Mouse (Mus musculus) megakaryocyte progenitor cell, adult 5-6 weeks (primary cell): ENCODE results near the gene Zfp131. TPM values are rescaled to one million over a fixed set of nuclear protein-coding genes. Genes with fewer than 3 reads are reported as not detected.

Experiments used
- ATAC-seq: replicated peaks from 2 replicates; pipeline ENCODE4 v1.8.0; 2016; ENCODE audit warnings: mild to moderate bottlenecking, moderate TSS enrichment, inconsistent platforms; ENCODE audit not compliant: poor library complexity
- total RNA-seq, 2 experiments: library from RNA; stranded (forward) in 1 of 2; stranded (reverse) in 1 of 2; fragments of 157-497, 149-512 nt in 1 of 2; fragments of 200-1000 nt in 1 of 2; gene quantifications; 2 replicates each; pipeline versions ENCODE4 v1.2.3 to v1.2.4; 2015 to 2017

Gene Zfp131
- total RNA-seq, 2 experiments from 2014 or later = 50.9 to 67.6 TPM

DNA sequence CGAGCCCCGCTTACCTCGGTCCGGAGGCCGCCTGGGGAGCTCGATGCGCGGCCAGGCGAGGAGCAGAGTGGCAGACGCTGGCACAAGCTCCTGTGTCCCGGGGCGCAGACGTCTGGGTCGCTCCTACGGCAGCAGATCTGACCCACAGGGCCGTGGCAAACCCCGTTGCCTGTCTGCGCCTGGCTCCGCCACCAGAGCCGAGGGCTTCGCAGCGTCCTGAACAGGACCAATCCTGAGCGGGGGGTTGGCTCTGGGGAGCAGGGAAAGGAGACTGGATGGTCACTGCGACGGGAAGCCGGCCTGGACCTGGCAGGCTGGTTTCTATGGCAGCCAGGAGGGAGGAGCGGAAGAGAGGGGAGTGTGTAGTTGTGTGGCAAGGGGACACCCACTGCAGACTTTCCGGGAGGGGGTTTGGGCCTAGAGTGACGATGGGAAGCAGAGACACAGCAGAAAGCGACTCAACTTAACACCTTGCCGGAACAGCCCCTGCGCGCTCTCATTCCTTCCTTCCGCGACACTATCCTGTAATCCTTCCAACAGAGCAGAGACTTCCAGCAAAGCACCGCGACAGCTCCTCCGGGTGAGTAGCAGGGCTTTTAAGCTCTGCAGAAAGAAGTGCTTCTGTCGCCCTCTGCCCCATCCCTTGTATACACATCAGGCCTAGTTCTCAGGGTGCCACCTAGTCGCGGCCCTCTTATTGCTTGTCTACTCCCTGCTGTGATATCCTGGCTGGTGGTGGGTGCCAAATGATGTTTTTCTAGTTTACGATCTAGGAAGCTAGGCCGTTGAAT lies 34.8 kb downstream of the Zfp131 start, which contains the start of gene Nim1k:
TSS of gene Nim1k (minus strand) at position 202 of the 791 bp plus-strand sequence.
- peak; percentile 62 for ATAC-seq

DNA sequence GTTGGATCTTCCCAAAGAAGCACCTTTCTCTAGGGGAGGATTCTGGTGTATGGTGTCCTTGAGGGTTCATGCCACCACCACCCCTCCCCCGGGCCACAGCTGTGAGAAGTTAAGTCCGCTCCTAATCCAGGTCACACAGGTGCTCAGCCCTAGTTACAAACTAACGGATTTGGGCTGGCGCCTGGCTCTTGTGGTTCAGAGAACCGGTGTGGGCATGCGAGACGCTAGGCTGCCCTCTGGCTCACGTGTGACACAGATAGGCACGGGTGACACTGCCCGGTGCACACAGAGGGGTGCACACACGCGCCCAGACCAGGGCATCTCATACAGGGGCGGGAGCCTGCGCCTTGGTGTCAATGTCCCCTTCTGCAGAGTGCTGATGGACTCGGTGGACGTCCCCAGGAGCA lies 35.5 kb downstream of the Zfp131 start:
- peak; percentile 47 for ATAC-seq

DNA sequence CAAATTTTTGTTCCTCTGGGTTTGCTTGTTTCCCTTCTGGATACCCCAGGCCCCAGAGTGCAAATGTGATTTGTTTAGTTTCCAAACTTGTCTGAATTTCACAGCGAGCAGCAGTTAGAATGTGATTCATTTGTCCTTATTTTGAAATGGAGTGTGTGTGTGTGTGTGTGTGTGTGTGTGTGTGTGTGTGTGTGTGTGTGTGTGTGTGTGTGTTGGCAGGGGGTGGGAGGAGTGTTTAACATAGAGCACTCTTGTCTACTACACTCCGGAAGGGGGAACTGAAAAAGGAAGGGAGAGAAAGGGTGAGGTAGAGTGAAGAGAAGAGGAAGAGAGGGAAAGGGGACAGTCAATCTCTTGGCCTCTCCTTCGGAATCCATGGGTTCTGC lies 36.1 kb downstream of the Zfp131 start:
- peak; percentile 40; the same call in 1 of the 2 replicates for ATAC-seq

DNA sequence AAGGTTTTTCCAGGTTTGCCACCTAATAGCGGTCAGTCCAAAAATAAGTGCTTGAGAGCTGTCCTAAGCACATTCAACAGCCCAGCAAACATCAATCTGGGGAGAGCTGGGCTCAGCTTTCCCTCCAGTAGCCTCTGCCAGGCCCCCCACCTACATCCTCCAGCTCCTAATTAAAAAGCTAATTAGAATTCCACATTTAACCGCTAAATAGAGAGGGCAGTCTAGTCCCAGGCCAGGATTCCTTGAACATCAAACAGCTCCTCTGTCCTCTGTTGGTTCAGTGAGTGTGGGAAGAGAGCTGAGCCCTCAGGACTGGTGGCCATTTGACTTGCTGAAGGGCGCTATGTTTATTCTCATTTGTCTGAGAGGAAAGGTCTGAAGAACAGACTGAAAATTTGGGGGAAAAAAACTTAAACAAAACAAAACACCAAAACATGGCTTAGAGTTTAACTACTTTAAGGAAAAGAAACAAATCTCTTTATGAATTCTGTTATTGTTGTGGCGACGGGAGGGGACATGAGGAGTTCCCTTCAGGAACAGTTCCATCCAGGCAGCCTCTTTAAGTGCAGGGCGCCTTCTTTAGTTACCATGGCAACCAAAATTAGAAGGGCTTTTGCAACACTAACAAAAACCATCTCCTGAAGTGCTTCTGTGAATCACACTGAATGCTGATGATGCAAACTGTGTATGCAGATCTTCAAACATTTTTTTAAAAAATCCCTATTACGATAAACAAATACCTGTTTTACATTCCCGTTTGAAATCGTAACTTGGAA lies 36.6 kb downstream of the Zfp131 start:
- ATAC-seq = 0 out of 2 replicates have a peak, but pooled peaks have one; percentile 16

DNA sequence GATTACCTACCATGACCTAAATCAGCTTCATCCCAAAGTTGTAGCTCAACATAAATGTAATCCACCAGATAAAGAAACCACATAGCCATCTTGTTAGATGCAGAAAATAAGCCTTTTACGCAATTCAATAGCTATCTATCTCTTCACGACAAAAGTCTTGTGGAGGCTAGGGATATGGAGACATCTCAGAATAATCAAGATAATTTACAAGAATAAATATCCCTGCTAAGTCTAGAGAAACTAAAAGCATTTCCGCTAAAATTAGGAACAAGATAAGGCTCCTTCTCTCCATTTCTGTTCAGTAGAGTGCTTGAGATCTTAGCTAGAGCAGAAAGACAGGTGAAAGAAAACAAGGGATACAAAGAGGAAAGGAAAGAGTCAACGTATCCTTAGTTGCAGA lies 43.8 kb downstream of the Zfp131 start:
- no peak for ATAC-seq

DNA sequence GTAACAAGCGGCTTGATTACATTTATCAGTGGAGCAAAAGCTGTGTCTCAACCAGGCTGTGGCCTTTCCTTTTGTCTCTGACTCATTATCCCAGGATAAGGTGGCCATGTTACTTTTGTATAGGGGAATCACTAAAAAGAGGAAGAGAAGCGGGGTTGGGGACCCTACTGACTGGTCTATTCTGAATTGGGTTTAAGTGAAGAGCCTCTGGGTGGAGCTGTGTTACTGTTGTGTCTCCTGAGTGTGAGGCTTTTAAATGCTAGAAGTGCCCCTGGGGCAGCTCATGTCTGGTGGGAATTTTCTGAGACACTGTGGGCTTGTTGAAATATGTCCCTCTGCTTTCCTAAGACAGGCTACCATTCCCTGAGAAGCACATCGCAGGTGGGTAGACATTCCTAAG lies 47.2 kb downstream of the Zfp131 start:
- ATAC-seq = peak; percentile 73

DNA sequence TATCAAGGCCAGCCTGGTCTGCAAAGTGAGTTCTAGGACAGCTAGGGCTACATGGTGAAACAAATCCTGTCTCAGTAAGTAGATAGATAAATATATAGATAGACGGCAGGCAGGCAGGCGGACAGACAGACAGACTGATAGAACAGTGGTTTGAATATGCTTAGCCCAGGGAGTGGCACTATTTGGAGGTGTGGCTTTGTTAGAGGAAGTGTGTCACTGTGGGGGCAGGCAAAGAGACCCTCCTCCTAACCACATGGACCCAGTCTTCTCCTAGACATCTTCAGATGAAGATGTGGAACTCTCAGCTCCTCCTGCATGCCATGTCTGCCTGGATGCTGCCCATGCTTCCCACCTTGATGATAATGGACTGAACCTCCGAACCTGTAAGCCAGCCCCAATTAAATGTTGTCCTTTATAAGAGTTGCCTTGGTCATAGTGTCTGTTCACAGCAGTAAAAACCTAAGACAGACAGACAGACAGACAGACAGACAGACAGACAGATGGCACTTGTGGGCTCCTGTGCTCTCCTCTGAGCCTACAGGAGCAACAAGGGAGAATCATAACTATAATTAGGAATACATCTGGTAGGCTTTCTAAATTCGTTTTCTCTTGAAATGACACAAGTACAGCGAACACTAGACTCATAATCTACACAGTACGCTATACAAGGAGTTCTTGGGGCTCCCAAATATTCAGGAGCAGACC lies 47.8 kb downstream of the Zfp131 start:
- ATAC-seq = peak; percentile 45

DNA sequence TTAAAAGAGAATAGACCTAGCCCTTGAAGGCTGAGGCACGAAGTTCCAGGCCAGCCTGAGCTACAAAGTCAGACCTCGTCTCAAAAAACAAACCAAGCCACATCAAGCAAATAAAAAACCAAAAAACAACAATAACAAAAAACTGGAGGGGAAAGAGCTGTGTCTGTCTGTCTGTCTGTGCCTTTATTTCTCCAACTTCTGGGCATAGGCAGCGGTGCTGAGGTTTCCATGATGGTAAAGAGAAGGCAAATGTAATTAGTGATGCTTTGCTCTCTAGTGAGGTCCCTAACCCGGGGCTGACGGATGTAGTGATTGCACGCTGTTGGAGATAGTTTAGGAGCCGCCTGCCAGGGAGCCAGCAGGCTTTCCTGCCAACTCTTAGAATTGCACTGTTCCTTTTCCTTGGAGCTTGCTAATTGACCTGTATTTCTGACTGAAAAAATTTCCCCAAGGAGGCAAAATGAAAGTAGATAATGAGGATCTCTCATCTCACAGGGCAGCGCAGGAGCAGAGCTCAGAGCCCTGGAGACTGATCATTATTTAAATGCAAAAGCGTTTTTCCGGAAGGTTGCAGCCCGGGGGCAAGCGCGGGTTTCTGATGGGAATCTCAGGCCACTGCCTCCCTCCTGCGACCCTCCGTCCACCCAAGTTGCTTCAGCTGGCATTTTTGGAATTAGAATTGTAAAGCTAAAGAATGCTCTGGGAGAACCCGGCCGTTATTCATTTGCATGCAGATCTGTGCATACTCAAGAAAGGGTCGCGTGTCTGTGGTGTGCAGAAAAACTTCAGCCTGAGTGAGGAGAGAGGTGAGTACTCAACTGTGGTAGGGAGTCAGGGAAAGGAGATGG lies 49.1 kb downstream of the Zfp131 start:
- ATAC-seq = no peak

DNA sequence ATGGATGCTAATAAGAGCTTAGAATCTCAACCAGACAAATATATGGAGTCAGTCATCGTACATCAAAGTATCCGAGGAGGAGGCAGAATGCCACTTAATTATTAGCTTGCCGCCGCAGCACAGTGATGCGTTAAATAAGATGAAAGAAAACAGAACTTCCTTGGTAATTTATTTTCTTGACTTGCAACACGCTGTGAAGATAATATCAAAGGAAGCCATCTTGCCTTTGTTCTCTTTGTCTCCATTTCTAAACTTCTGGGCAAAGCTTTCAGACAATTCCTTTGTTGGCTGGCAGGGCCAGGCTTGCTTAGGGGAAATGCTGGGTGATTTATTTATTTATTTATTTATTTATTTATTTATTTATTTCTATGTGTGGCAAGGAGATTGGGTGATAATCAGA lies 59.2 kb downstream of the Zfp131 start:
- ATAC-seq = no peak

DNA sequence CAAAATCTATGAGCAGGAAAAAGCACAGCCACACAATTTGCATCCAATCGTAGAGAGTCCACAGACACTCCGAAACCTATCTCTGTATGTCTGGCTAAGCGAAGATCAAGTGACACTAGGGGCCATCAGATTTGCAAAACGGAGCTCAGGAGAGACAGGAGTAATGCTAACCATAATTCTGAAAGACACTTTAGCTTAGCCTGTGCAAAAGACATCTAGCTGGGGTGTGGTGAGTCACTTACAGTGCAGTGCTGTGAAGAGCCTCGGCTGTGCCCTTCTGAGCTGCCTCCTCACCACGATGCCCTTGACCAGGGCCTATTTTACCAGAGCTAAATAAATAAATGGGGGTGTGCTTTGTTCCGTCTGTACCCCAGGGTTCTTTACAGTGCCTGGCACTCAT lies 61.3 kb downstream of the Zfp131 start:
- no peak for ATAC-seq

DNA sequence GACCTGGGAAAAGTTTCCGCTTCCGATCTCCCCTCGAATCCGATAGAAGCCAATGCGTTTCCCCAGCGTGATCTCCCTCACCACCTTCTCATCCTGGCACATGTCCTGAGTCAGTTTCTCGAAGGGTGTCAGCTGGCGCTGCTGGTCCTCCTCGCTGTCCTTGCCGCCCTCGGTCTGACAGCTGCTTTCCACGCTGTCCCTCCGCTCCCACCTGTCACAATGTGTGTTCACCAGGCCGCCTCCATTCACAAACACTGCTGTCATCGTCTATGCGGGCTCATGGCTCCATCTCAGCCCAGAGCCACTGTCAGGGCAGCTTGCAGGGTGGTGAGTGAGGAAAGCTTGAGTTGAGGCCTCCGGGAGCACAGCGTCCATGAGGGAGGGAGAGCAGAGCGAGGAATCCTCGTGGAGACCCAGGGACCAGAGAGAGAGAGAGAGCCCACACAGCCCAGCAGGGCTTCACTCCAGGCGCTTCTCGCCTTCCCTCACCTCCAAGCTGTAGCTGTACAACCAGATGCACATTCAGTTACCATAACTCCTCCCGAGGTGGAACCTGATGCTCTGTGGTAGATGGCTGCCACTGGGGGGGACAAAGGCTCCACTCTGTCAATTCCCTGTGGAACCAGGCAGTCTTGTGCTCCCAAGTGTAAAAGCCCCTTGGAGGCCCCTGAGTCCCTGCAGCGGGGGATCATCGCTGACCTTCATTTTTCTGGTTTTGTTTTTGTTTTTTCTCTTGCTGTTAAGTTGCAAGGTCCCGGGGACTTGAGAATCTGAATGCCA lies 62.9 kb downstream of the Zfp131 start:
- ATAC-seq = no peak

DNA sequence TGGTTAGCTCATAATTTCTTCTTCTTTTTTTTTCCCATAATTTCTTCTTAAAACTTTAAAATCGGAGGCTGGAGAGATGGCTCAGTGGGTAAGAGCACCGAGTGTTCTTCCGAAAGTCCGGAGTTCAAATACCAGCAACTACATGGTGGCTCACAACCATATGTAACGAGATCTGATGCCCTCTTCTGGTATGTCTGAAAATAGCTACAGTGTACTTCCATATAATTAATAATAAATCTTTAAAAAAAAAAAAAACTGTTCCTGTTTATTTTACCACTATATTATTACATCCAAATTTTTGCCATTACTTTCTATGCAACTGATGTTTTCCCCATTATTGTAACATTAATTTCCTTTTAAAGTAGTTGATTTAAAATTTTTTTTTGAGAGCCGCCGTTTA lies 66.1 kb downstream of the Zfp131 start:
- no peak for ATAC-seq

DNA sequence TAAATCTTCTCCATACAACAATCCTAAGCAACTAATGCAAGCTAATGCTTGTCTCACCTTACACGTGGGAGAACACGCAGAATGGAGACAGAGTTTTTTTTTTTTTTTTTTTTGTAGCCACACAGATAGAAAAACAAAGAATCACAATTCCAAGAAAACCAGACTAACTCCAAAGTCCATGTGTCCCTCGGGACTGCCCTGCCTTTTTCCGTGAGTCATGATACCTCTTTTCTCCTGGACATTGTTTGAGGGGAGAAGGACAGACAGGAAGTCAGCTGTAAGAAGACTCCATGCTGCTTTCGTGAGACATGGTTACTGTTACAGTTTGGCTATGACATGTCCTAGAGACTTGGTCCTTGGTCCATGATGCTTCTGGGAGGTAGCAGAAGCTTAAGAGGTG lies 67.3 kb downstream of the Zfp131 start:
- no peak for ATAC-seq

DNA sequence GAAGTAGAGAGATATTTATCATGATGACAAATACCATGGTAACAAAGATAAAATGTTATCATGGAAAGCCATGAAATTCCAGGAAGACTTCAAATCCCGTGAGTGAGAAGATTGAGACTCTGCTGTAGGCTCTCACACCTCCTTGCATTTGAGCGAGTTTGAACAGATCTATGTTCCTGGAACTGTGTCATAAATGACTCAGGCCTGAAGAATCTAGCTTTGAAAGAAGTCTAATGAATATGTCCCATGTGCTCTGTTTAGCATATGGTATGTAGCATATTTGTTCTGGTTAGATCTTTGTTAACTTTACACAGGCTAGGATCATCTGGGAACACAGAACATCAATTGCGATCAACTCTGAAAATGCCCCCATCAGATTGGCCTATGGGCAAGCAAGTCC lies 68.2 kb downstream of the Zfp131 start:
- no peak for ATAC-seq

DNA sequence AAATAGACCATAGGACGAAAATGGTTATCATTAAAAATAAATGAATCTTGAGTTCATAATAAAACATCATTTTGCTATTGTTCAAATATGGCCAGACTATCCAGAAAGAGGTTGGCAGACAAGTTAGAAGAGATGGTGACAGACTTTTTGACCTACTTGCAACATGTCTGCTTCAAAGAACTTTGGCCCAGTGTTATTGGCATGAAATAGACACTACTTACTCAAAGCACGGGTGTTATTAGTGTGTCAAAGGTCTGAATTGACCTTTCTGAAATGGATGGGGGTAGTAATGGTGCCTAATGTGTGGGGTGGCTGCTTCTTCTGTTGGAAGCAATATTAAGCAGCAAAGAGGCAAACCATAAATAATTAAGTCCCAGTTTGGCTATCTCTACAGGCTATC lies 74.6 kb downstream of the Zfp131 start:
- ATAC-seq = no peak

Other genes starting within 250 kb of the Zfp131 start
- gene Ccl28, start 167.1 kb downstream of the Zfp131 start, total RNA-seq (2015) = 0.12 and 0.22 TPM in 2 replicates
- 0.27 and 0.67 TPM in 2 replicates for gene Ccl28, start 167.1 kb downstream of the Zfp131 start, total RNA-seq (2017)
- 20.1 and 21.7 TPM in 2 replicates for gene Hmgcs1, start 100.5 kb downstream of the Zfp131 start, total RNA-seq (2015)
- 26.5 and 34.3 TPM in 2 replicates for gene Hmgcs1, start 100.5 kb downstream of the Zfp131 start, total RNA-seq (2017)
- gene Nim1k, start 35.0 kb downstream of the Zfp131 start, total RNA-seq (2015) = 0.59 and 1.3 TPM in 2 replicates
- 0.50 and 0.54 TPM in 2 replicates for gene Nim1k, start 35.0 kb downstream of the Zfp131 start, total RNA-seq (2017)
- gene AF067063, start 39.3 kb upstream of the Zfp131 start, total RNA-seq (2015) = not detected in 2 replicates
- not detected in 2 replicates for gene AF067063, start 39.3 kb upstream of the Zfp131 start, total RNA-seq (2017)
- gene D13Ertd608e, start 45.1 kb upstream of the Zfp131 start, total RNA-seq (2015) = not detected in 2 replicates
- gene D13Ertd608e, start 45.1 kb upstream of the Zfp131 start, total RNA-seq (2017) = not detected in 2 replicates
- gene Tcstv1, start 103.9 kb upstream of the Zfp131 start, total RNA-seq (2015) = not detected in 2 replicates
- not detected in 2 replicates for gene Tcstv1, start 103.9 kb upstream of the Zfp131 start, total RNA-seq (2017)
- not detected in 2 replicates for gene Gm21761, start 138.4 kb upstream of the Zfp131 start, total RNA-seq (2015)
- not detected in 2 replicates for gene Gm21761, start 138.4 kb upstream of the Zfp131 start, total RNA-seq (2017)
- gene B020031M17Rik, start 159.9 kb upstream of the Zfp131 start, total RNA-seq (2015) = not detected in 2 replicates
- gene B020031M17Rik, start 159.9 kb upstream of the Zfp131 start, total RNA-seq (2017) = not detected in 2 replicates
- 3.7 TPM in 1 of 2 replicates, not detected in the other for gene Gm36079, start 236.1 kb upstream of the Zfp131 start, total RNA-seq (2015)
- gene Gm36079, start 236.1 kb upstream of the Zfp131 start, total RNA-seq (2017) = not detected in 2 replicates